Mouse (Mus musculus): ENCODE measurements at regions not wholly inside any gene's neighbourhood (a gene's known extent, or its start where the extent isn't known, plus 50 kb on each side); places are given as distances from the start of the nearest gene placed in this dataset.

DNA sequence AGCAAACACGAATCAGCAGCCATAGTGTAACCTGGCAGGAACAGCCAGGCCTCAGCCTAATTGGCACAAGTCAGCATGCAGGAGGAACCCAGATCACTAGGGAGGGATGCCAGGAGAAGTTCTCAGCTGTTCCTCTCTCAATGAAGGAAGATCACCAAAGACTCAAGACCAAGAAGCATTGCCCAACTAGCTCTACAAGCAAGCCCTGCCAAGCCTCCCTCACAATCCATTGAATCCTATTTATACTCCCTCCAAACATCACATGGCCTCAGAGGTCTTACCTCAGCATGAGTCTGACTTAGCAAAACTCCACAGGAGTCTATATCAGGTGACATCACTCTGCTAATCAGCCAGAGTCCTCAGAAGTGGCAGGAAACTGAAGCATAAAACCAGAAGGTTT, 135.1 kb downstream of the Rbm43 start:
- DNase-seq (ENCODE audit: low spot score): no peak

DNA sequence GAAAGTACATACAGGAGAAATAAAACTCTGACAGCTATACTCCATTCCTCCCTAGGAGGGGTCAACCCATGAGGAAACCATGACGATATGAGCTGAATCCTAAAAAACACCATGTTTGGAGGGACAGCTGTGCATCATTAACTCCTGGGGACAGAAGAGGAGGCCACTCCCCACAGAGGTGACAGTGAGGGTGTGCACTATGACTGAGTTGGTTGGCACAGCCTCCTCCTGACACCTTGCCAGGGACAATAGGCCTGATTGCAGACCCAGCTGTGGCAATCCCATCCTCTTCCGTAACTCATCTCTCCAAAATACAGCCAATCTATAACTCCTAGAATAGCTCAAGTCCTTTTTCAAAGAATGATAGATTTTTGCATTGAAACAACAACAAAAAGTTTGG, 112.0 kb downstream of the Rbm43 start:
- DNase-seq (ENCODE audit: low spot score): no peak

DNA sequence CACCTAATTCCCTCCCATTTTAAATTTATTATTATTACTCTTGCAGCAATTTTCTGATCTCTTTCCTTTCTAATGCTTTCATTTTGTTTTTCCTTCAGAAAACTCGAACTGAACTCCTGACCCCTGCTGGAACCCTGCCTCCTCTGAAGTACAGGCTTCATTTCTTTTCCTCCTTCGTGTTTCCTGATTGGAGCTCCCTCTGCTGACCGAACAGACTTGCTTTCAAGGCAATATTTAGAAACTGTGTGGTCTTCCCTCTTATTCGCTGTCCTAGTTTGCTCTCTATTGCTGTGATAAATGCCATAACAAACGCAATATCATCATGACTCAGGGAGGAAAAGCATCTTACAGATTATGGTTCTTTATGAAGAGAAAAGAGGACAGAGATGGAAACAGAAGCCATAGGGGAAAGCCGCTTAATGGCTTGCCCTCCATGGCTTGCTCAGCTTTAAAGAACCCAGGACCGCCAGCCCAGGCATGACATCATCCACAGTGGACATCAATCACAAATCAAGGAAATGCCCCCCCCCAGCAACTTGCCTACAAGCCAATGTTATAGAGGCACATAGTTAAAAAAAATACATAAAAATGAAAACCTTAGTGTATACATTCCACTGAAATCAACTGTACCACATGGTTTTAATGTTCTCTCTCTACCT, 104.5 kb downstream of the Rbm43 start:
- DNase-seq (ENCODE audit: low spot score): peak; percentile 88

DNA sequence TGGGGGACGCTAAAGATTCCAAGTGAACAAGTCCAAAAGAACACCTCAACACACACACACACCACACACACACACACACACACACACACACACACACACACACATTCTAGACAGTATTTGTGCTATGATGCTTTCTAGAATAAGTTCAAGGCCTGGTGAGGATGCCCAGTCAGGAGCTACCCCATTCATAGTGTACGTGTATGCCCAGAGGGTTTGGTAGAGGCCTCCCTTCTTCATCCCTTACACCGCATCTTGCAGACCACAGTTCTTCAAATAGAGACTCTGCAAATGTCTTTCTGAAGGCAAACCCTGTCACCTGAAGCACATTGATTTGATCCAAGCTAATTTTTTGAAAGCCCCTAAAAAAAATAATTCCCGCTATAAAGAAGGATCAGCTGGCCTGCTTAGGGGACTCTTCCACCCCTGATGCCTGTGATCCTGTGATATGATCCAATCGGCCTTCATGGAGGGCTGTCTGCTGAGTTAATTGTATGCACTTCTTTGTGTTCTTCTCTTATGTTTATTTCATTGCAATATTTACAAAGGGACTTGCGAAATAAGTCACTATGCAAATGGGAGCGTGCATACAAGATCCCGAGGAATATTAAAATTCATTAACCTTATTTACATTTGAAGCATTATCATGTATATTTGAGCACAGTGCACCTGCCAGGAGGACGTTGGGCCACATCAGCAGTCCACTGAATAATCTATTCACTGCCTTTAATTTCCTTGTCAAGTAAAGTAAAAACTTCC, 103.8 kb downstream of the Rbm43 start:
- no peak for DNase-seq (ENCODE audit: low spot score)

DNA sequence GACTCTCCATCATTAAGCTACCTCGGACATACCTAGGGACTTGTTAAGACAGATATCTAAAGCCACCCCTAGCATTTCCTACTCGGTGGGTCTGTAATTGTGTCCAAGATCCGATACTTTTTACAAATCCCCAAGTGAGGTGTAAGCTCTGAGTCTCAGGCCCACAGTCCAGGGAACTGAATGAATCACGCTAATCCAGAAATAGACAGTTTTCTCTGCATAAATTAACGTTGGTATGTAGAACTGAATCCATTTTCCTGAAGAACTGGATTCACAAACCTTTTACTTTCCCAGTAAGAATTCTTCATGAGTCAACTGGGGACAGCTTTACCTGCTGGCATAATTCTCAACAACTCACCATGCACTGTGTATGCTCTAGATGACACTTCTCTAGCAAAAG, 97.1 kb downstream of the Rbm43 start:
- DNase-seq (ENCODE audit: low spot score): no peak

DNA sequence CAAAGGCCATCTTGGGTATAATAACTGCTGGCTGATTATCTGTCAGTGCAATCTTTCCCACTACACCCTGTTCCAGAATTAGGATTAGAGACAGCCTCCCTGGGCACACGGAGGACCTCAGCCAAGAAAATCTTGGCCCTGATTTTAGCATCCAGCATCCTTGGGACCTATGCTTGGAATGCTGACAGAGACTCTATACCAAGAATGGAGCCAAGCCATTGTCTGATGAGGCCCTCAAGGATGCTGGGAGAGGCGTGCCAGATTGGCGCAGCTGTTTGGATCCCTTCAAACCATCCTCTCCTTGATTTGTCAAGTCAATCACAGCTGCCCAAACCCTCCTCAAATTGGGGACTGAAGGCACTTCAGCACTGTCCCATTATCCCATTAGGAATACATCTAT, 94.2 kb downstream of the Rbm43 start:
- DNase-seq (ENCODE audit: low spot score): no peak

DNA sequence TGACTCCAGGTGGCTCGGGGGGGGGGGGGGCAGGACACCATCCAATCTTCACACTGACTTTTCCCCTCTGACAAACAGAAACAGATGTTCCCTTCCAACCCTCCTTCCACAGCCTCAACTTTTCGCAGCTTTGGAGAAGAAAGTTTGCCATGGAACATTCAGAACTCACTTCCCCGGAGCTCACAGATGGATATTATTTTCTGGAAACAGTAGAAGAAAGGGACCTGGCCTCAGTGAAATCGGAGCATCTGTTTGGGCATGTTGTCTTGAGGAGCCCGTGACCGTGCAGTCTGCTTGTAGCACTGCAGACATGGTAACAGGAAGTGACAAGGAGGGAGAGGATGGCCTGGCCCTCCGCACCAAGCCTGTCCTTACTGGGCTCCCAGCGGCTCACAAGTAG, 90.1 kb downstream of the Rbm43 start:
- DNase-seq (ENCODE audit: low spot score): no peak

DNA sequence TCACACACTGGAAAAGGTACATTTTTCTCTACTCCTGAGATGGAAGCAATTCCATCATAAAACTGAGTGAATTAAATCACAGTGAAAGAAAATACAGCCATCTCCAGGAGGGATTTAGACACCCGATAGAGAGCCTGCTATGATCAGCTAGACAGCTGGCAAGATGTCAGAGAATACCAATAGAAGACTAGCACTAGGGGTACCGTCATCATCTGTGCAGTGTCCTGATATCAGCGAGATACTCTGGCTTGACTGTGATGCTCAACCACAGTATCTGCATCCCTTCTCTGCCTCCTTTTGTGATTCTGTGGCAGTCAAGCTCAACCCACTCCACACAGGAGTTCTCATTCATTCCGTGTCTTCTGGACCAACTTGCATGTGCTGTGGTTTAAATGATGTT, 87.4 kb downstream of the Rbm43 start:
- DNase-seq (ENCODE audit: low spot score): no peak

DNA sequence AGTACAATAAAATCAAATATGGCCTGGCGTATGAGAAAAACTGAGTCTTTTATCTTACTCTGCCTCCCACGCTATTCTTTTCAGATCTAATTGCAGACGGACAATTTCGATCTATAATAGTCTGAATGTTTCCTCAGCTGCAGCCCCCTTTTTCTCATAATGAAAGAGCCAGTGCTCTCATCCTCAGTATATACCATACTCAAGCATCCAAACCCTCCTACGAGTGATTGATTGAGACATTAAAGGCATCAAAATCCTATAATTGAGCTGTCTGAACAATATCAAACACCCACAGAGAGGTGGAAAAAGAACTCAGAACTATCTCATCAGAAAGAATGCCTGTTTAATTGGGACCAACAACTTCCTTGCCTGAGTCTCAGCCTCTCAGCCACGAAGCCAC, 87.0 kb downstream of the Rbm43 start:
- no peak for DNase-seq (ENCODE audit: low spot score)

DNA sequence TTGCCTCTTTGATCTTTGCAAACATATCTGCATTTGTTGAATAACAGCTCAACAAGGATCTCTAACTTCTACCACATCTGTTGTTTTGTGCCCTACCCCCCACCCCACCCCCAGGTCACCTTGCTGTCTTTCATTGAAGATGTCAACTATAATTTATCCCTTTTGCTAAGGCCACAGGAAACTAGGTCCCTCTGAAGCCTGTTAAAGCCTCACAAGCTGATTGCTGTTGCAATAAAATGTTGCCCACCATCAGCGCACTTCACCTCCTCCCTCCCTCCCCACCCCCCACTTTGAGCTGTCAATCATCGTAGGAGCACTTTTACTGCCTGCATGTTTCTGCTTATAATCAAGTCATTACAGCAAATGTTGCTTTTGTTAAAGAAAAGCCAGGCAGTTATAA, 86.5 kb downstream of the Rbm43 start:
- DNase-seq (ENCODE audit: low spot score): no peak

DNA sequence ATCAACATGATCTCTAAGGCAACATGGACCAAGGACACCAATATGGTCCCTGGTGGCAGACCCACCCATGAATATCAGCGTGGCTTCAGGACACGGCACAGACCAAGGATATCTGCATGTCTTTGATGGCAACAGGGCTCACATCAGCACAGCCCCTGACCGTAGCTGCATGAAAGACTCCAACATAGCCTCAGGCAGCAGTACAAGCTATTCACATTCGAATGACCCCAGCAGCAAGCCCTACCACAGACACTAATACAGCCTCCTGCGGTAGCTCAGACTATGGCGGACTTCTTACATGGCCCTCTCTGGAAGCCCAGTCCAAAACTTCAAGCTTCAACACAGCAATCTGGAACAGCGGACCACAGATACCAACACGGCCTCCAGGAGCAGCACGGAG, 84.4 kb downstream of the Rbm43 start:
- DNase-seq (ENCODE audit: low spot score): no peak

DNA sequence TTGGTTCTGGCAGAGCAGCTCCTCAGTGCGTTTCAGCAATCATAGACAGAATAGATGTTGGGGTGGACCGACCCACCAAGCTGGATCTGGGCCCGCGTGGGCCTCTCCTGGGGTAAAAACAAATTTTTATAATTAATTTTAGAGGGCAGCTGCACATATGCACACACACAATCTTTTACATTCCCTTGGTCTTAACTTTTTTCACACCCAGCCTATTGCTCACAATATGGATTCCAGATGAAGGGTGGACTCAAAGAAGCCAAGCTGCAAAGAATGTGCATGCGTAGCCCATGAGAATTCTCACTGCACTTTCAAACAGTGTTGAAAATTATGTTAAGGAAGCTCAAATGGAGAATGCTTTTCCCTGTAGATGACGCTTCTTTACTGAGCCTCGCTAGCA, 83.3 kb downstream of the Rbm43 start:
- DNase-seq (ENCODE audit: low spot score): no peak

DNA sequence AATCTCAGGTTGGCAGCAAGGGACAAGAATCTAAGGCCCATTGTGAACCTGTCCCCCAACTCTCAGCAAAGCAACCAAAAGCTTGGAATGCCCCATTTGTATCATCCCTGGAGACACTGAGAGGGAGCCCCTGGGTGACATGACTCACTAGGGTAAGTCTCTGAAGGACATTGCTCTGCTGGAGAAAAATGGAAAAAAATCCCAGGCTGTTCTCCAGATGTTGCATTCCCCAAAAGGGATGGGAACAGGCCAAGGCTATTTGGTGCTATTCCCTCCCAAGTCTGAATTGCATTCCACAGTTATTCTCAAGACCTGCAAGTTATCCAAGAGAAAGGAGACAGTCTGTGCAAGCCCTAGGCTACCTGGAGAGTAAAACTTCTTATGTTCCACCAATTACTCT, 77.7 kb downstream of the Rbm43 start:
- DNase-seq (ENCODE audit: low spot score): peak; percentile 21

DNA sequence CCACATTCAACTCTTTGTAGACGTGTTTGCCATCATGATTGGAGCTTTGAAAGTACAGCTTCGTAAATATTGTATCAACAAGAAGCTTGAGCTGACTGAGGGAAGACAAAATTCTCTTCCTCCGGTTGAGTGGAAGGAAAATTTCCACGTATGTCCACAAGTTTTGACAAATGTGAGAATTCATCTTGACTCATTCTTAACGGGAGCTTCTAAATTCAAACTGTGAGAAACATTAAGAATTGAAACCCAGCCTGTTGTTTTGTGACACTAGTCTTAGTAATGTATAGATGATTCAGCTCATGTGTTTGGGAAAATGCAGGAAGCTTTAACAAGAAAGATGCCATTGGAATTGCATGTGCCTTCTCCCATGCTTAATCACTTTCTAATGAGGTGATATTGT, 68.9 kb downstream of the Rbm43 start:
- no peak for DNase-seq (ENCODE audit: low spot score)

DNA sequence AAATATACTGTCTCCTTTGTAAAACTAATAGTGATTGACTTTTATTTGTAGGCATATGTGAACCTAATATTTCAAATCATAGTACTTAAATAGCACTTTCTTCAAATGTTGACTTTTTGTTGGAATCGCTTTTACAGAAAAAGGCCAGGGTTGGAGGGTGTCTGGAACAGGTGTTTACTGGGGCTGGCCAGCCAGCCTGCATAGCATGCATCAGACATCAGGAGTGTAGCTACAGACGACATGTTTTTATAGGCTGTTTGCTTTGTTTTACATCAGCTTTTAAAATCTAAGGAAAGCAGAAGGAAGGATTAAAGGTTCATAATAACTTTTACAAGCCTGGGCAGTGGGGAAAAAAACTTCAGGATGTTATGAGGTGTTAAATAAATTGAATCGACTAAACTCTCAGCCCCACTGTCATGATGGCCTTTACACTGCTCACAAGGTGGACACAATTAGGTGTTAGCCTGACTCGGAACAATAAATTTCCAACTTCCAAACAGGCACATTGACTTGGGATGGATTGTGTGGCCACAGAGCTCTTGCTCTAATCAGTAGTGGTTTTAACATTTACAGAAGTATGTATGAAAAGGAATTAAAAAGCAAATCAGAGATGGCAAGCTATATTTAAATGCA, 66.0 kb downstream of the Rbm43 start:
- no peak for DNase-seq (ENCODE audit: low spot score)

DNA sequence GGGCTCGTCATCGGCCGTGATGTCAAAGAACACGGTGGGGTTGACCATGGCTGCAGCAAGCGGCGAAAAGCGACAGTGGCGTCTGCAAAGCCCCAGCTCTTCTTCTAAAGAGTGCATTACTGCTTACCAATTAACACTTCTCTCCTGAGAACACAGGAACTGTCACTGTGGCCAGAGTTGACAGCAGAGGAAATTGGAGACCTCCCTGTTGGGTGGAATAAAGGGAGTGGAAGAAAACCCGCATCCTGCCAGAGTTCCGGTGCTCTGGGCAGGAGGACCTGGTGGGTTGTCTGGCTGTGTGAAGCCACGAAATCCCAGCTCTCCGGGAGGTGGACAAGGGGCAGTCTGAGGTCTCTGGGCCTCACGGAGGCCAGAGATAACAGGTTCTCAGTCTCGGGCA, 63.4 kb downstream of the Rbm43 start:
- no peak for DNase-seq (ENCODE audit: low spot score)
